Mouse (Mus musculus) stomach, embryonic 14.5 days (tissue): ENCODE measurements at regions not wholly inside any gene's neighbourhood (a gene's known extent, or its start where the extent isn't known, plus 50 kb on each side); places are given as distances from the start of the nearest gene placed in this dataset.

Experiments used
- ATAC-seq: fragments of 200-750 bp; cut with Nextera tagmentation; 2 replicates; pipeline ENCODE4 v1.8.0; 2017; ENCODE audit warnings: low read depth, moderate TSS enrichment; ENCODE audit not compliant: insufficient number of reproducible peaks, insufficient read depth, low FRiP score
- H3K27ac ChIP-seq: fragments of 300-500 bp; sonication (generic); 2 replicates; pipeline ENCODE4 v1.5.1; 2014; ENCODE audit warnings: mild to moderate bottlenecking, low read length, moderate library complexity, mixed read lengths
- H3K27me3 ChIP-seq: fragments of 300-500 bp; sonication (generic); 2 replicates; pipeline ENCODE4 v1.6.1; 2014; ENCODE audit warnings: low read length, control low read depth, mixed read lengths; ENCODE audit not compliant: control insufficient read depth, insufficient read depth
- H3K36me3 ChIP-seq: fragments of 300-500 bp; sonication (generic); 2 replicates; pipeline ENCODE4 v1.6.1; 2014; ENCODE audit warnings: mild to moderate bottlenecking, control low read depth, low read length, moderate library complexity, mixed read lengths; ENCODE audit not compliant: control insufficient read depth, insufficient read depth
- H3K4me1 ChIP-seq: fragments of 300-500 bp; sonication (generic); 2 replicates; pipeline ENCODE4 v1.6.1; 2014; ENCODE audit warnings: low read length, control low read depth, mixed read lengths; ENCODE audit not compliant: control insufficient read depth, insufficient read depth
- H3K4me2 ChIP-seq: fragments of 300-500 bp; sonication (generic); replicated peaks from 2 replicates; pipeline ENCODE4 v1.6.1; 2014; ENCODE audit warnings: low read depth, low read length, control low read depth
- H3K4me3 ChIP-seq: fragments of 300-500 bp; sonication (generic); 2 replicates; pipeline ENCODE4 v1.5.1; 2014; ENCODE audit warnings: low read depth, low read length, control low read depth
- H3K9ac ChIP-seq: fragments of 300-500 bp; sonication (generic); replicated peaks from 2 replicates; pipeline ENCODE4 v1.6.1; 2014; ENCODE audit warnings: low read depth, mild to moderate bottlenecking, control low read depth, low read length, moderate library complexity, mixed read lengths
- H3K9me3 ChIP-seq: fragments of 300-500 bp; sonication (generic); 2 replicates; pipeline ENCODE4 v1.6.1; 2016; ENCODE audit warnings: low read depth, low read length, control low read depth; ENCODE audit not compliant: control insufficient read depth
- WGBS: fragments of 180-500 bp; shearing (Covaris S2); extraction: QIAGEN DNeasy Blood & Tissue Kit; methylation state at CpG from one replicate; pipeline ENCODE4 v1.1.7; 2014; 5-methylcytosine and 5-hydroxymethylcytosine counted together

GRCm38 (mm10) chr7:133189880-133190462, 65.8 kb upstream of the Ctbp2 start:
- 42% methylated on average over 7 of the region's 7 CpGs for WGBS
- Histone ChIP-seq H3K4me1 (no peaks in the 10 kb centered on the region), H3K9me3 (no peaks in the 10 kb centered on the region), H3K27me3 (no peaks in the 10 kb centered on the region), H3K9ac (no peak overlapping the region), H3K4me3 (no peak overlapping the region), H3K4me2 (no peak overlapping the region), H3K27ac (no peak overlapping the region), H3K36me3 (no peaks in the 10 kb centered on the region)
- no peak for ATAC-seq

- Histone ChIP-seq H3K9ac (no peak overlapping the region), H3K4me1 (no peaks in the 10 kb centered on the region), H3K4me3 (no peak overlapping the region), H3K27me3 (no peaks in the 10 kb centered on the region), H3K4me2 (peak overlapping the region; percentile 36), H3K36me3 (no peaks in the 10 kb centered on the region), H3K27ac (peak overlapping the region; percentile 68; the same call in 1 of the 2 replicates), H3K9me3 (0 out of 2 replicates have a peak, but pooled peaks cover 2% of the 10 kb centered on the region)
- peak; percentile 89 for ATAC-seq
- 11% methylated on average over 12 of the region's 12 CpGs for WGBS
Measured at GRCm38 (mm10) chr7:133185931-133186601, 61.9 kb upstream of the Ctbp2 start.

- ATAC-seq: no peak
- 0 out of 2 replicates have a peak, but pooled peaks cover 2% of the 10 kb centered on the region for H3K9me3 ChIP-seq
- H3K27me3 ChIP-seq: no peaks in the 10 kb centered on the region
- H3K4me1 ChIP-seq: no peaks in the 10 kb centered on the region
- H3K4me3 ChIP-seq: no peak overlapping the region
- WGBS: 53% methylated on average over 16 of the region's 16 CpGs
- no peak overlapping the region for H3K4me2 ChIP-seq
- no peak overlapping the region for H3K27ac ChIP-seq
- no peak overlapping the region for H3K9ac ChIP-seq
- no peaks in the 10 kb centered on the region for H3K36me3 ChIP-seq
Measured at GRCm38 (mm10) chr7:133184905-133185594, 60.9 kb upstream of the Ctbp2 start.

GRCm38 (mm10) chr7:133181388-133181787, 57.2 kb upstream of the Ctbp2 start:
- Histone ChIP-seq H3K27ac (no peak overlapping the region), H3K36me3 (no peaks in the 10 kb centered on the region)
- ATAC-seq: no peak

GRCm38 (mm10) chr7:133177179-133177575, 53.0 kb upstream of the Ctbp2 start:
- WGBS: 60% methylated on average over 4 of the region's 4 CpGs
- H3K4me3 ChIP-seq: no peak overlapping the region
- no peaks in the 10 kb centered on the region for H3K9me3 ChIP-seq
- no peak overlapping the region for H3K9ac ChIP-seq
- no peak for ATAC-seq
- no peaks in the 10 kb centered on the region for H3K36me3 ChIP-seq
- no peaks in the 10 kb centered on the region for H3K4me1 ChIP-seq
- H3K27me3 ChIP-seq: no peaks in the 10 kb centered on the region
- H3K27ac ChIP-seq: no peak overlapping the region
- no peak overlapping the region for H3K4me2 ChIP-seq

More at GRCm38 (mm10) chr7:133181388-133181787, 57.2 kb upstream of the Ctbp2 start:
- no peak overlapping the region for H3K4me2 ChIP-seq
- 55% methylated on average over 2 of the region's 2 CpGs for WGBS
- no peak overlapping the region for H3K4me3 ChIP-seq
- H3K4me1 ChIP-seq: no peaks in the 10 kb centered on the region
- no peak overlapping the region for H3K9ac ChIP-seq
- no peaks in the 10 kb centered on the region for H3K27me3 ChIP-seq
- H3K9me3 ChIP-seq: 0 out of 2 replicates have a peak, but pooled peaks cover 2% of the 10 kb centered on the region

- Histone ChIP-seq H3K9me3 (no peaks in the 10 kb centered on the region), H3K27ac (peak overlapping the region; percentile 53; the same call in 1 of the 2 replicates), H3K4me3 (no peak overlapping the region), H3K27me3 (no peaks in the 10 kb centered on the region), H3K4me2 (no peak overlapping the region), H3K36me3 (no peaks in the 10 kb centered on the region), H3K4me1 (no peaks in the 10 kb centered on the region), H3K9ac (no peak overlapping the region)
- 52% methylated on average over 10 of the region's 10 CpGs for WGBS
- ATAC-seq: no peak
Measured at GRCm38 (mm10) chr7:133176256-133177178, 52.4 kb upstream of the Ctbp2 start.
